Mouse (Mus musculus): ENCODE measurements around the gene Cdhr5. TPM values are rescaled to one million over a fixed set of nuclear protein-coding genes. Genes with fewer than 3 reads are reported as not detected.
A peak's percentile ranks its signal among the peaks of the same experiment; 100 is the strongest.

Gene Cdhr5
- polyA plus RNA-seq, 1 experiment from 2014 or later: 17.0 TPM

GRCm38 (mm10) chr7:141221249-141222125 lies 55.1 kb downstream of the Cdhr5 start:
- Histone ChIP-seq H3K4me1 (ENCODE audit: control insufficient read depth, insufficient read depth, low read length) (peaks cover 54% of the 10 kb centered on the region), H3K27ac (ENCODE audit: low read length) (peak overlapping the region; percentile 96), H3K27me3 (ENCODE audit: control insufficient read depth, insufficient read depth, low read length) (no peaks in the 10 kb centered on the region), H3K36me3 (ENCODE audit: control insufficient read depth, insufficient read depth, low read length) (no peaks in the 10 kb centered on the region), H3K9me3 (replicated peaks; ENCODE audit: control insufficient read depth, low read length) (no peaks in the 10 kb centered on the region), H3K4me2 (ENCODE audit: low read depth, low read length) (peak overlapping the region; percentile 77), H3K4me3 (replicated peaks; ENCODE audit: low read length) (peak overlapping the region; percentile 64), H3K9ac (ENCODE audit: low read length) (peak overlapping the region; percentile 80)
- peak; percentile 97 for ATAC-seq (ENCODE audit: insufficient read depth, low FRiP score)
- 2% methylated on average over 44 of the region's 44 CpGs for WGBS

DNA sequence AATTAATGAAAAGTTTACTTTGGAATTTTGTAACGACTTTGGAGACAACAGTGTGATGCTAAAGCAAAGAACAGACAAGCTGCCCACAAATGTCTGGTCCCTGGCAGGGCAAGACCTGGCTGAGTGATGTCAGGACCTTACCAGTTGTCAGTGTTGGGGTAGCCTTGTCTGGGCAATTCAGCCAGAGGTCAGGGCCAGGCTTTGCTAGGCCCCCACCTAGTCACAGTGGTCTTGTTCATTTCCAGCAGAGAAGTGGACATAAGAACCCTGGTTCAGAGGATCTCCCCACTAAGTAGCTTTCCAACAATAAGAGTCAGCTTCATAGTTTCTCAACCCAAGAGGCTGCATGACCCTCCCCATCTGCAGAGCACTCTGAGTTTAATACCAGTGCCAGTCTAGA lies 56.2 kb downstream of the Cdhr5 start:
- Histone ChIP-seq H3K4me2 (ENCODE audit: low read depth, low read length) (peak overlapping the region; percentile 77), H3K36me3 (ENCODE audit: control insufficient read depth, insufficient read depth, low read length) (no peaks in the 10 kb centered on the region), H3K27me3 (ENCODE audit: control insufficient read depth, insufficient read depth, low read length) (no peaks in the 10 kb centered on the region), H3K4me3 (replicated peaks; ENCODE audit: low read length) (peak overlapping the region; percentile 64), H3K4me1 (ENCODE audit: control insufficient read depth, insufficient read depth, low read length) (peaks cover 58% of the 10 kb centered on the region), H3K9ac (ENCODE audit: low read length) (peak overlapping the region; percentile 80), H3K27ac (ENCODE audit: low read length) (peak overlapping the region; percentile 96), H3K9me3 (replicated peaks; ENCODE audit: control insufficient read depth, low read length) (no peaks in the 10 kb centered on the region)
- WGBS: 71% methylated on average over 1 of the region's 1 CpGs
- no peak for ATAC-seq (ENCODE audit: insufficient read depth, low FRiP score)

DNA sequence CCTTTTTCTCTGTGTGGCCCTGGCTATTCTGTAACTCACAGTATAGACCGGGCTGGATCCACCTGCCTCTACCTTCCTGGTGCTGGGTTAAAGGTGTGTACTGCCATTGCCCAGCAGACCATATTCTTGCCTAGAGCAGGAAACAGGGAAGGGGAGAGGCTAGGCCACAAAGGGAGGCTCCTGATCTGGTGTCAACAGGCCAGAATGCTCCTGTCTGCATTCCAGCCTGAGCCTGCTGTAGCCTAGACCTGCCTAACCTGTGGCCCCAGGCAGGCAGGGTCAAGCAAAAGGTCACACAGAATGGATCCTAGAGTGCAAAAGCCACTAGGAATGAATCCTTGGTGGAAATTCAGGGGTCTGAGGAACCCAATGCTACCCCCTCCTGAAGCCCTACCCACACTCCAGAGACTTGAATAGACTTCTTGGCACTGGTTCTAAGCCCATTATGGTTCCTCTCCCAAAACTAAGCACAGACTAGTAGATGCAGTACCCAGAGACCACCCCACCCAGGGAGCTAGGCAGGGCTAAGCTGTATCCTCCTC lies 57.0 kb downstream of the Cdhr5 start:
- Histone ChIP-seq H3K36me3 (ENCODE audit: control insufficient read depth, insufficient read depth, low read length) (no peaks in the 10 kb centered on the region), H3K9ac (ENCODE audit: low read length) (peak overlapping the region; percentile 80; the same call in 1 of the 2 replicates), H3K4me3 (replicated peaks; ENCODE audit: low read length) (no peak overlapping the region), H3K27ac (ENCODE audit: low read length) (peak overlapping the region; percentile 96), H3K9me3 (replicated peaks; ENCODE audit: control insufficient read depth, low read length) (no peaks in the 10 kb centered on the region), H3K4me1 (ENCODE audit: control insufficient read depth, insufficient read depth, low read length) (peaks cover 65% of the 10 kb centered on the region), H3K4me2 (ENCODE audit: low read depth, low read length) (peak overlapping the region; percentile 77; the same call in 1 of the 2 replicates), H3K27me3 (ENCODE audit: control insufficient read depth, insufficient read depth, low read length) (no peaks in the 10 kb centered on the region)
- no peak for ATAC-seq (ENCODE audit: insufficient read depth, low FRiP score)
- 74% methylated on average over 1 of the region's 1 CpGs for WGBS

MicroRNA genes within 50 kb of the gene (microRNA counts, 519-probe panel; counts per million panel counts)
- 3,554 counts per million, percentile 82 among the panel's probes with 10 or more counts for microRNA mmu-miR-210

Small RNA genes within 50 kb of the gene (microRNA-seq; reads per million reads assigned to microRNA genes)
- gene Mir210: 1,136 reads per million, percentile 77 among the genes with 10 or more reads in this experiment

Other genes starting within 250 kb of the Cdhr5 start
- gene Gm17387, start 247.7 kb downstream of the Cdhr5 start, polyA plus RNA-seq (2015; fragmentation: Nextera tagmentation; extraction: Ambion mirVana): not detected in 2 replicates
- gene B4galnt4, start 215.7 kb downstream of the Cdhr5 start, polyA plus RNA-seq (2015; fragmentation: Nextera tagmentation; extraction: Ambion mirVana): 4.9 and 5.1 TPM in 2 replicates
- 74.2 and 103 TPM in 2 replicates for gene Pkp3, start 198.6 kb downstream of the Cdhr5 start, polyA plus RNA-seq (2015; fragmentation: Nextera tagmentation; extraction: Ambion mirVana)
- 14.1 and 14.7 TPM in 2 replicates for gene Sigirr, start 176.2 kb downstream of the Cdhr5 start, polyA plus RNA-seq (2015; fragmentation: Nextera tagmentation; extraction: Ambion mirVana)
- 22.5 and 26.2 TPM in 2 replicates for gene Ano9, start 159.0 kb downstream of the Cdhr5 start, polyA plus RNA-seq (2015; fragmentation: Nextera tagmentation; extraction: Ambion mirVana)
- gene Ptdss2, start 154.4 kb downstream of the Cdhr5 start, polyA plus RNA-seq (2015; fragmentation: Nextera tagmentation; extraction: Ambion mirVana): 56.0 and 59.4 TPM in 2 replicates
- 240 and 265 TPM in 2 replicates for gene Rnh1, start 103.9 kb downstream of the Cdhr5 start, polyA plus RNA-seq (2015; fragmentation: Nextera tagmentation; extraction: Ambion mirVana)
- gene Hras, start 82.8 kb downstream of the Cdhr5 start, polyA plus RNA-seq (2015; fragmentation: Nextera tagmentation; extraction: Ambion mirVana): 45.1 and 48.0 TPM in 2 replicates
- 7.1 TPM in 2 replicates for gene Lrrc56, start 82.6 kb downstream of the Cdhr5 start, polyA plus RNA-seq (2015; fragmentation: Nextera tagmentation; extraction: Ambion mirVana)
- 4.8 and 6.3 TPM in 2 replicates for gene Lmntd2, start 62.7 kb downstream of the Cdhr5 start, polyA plus RNA-seq (2015; fragmentation: Nextera tagmentation; extraction: Ambion mirVana)
- gene Rassf7, start 60.9 kb downstream of the Cdhr5 start, polyA plus RNA-seq (2015; fragmentation: Nextera tagmentation; extraction: Ambion mirVana): 82.3 and 104 TPM in 2 replicates
- gene Phrf1, start 48.0 kb downstream of the Cdhr5 start, polyA plus RNA-seq (2015; fragmentation: Nextera tagmentation; extraction: Ambion mirVana): 57.6 and 67.7 TPM in 2 replicates
- 3.5 and 3.6 TPM in 2 replicates for gene Irf7, start 10.3 kb downstream of the Cdhr5 start, polyA plus RNA-seq (2015; fragmentation: Nextera tagmentation; extraction: Ambion mirVana)
- 23.2 and 24.8 TPM in 2 replicates for gene Sct, start 2.3 kb upstream of the Cdhr5 start, polyA plus RNA-seq (2015; fragmentation: Nextera tagmentation; extraction: Ambion mirVana)
- gene Drd4, start 15.2 kb upstream of the Cdhr5 start, polyA plus RNA-seq (2015; fragmentation: Nextera tagmentation; extraction: Ambion mirVana): 0.18 TPM in 1 of 2 replicates, not detected in the other
- 61.3 and 64.3 TPM in 2 replicates for gene Deaf1, start 50.9 kb upstream of the Cdhr5 start, polyA plus RNA-seq (2015; fragmentation: Nextera tagmentation; extraction: Ambion mirVana)
- 35.9 and 36.5 TPM in 2 replicates for gene Tmem80, start 51.0 kb upstream of the Cdhr5 start, polyA plus RNA-seq (2015; fragmentation: Nextera tagmentation; extraction: Ambion mirVana)
- gene Eps8l2, start 62.1 kb upstream of the Cdhr5 start, polyA plus RNA-seq (2015; fragmentation: Nextera tagmentation; extraction: Ambion mirVana): 79.4 and 108 TPM in 2 replicates
- 399 and 400 TPM in 2 replicates for gene Taldo1, start 115.4 kb upstream of the Cdhr5 start, polyA plus RNA-seq (2015; fragmentation: Nextera tagmentation; extraction: Ambion mirVana)
- 45.8 and 48.1 TPM in 2 replicates for gene Gatd1, start 137.3 kb upstream of the Cdhr5 start, polyA plus RNA-seq (2015; fragmentation: Nextera tagmentation; extraction: Ambion mirVana)
- 2.6 and 3.8 TPM in 2 replicates for gene Cend1, start 152.7 kb upstream of the Cdhr5 start, polyA plus RNA-seq (2015; fragmentation: Nextera tagmentation; extraction: Ambion mirVana)
- gene Slc25a22, start 161.1 kb upstream of the Cdhr5 start, polyA plus RNA-seq (2015; fragmentation: Nextera tagmentation; extraction: Ambion mirVana): 29.4 and 32.3 TPM in 2 replicates
- gene Pidd1, start 167.2 kb upstream of the Cdhr5 start, polyA plus RNA-seq (2015; fragmentation: Nextera tagmentation; extraction: Ambion mirVana): 7.6 and 8.2 TPM in 2 replicates
- gene Rplp2, start 170.6 kb upstream of the Cdhr5 start, polyA plus RNA-seq (2015; fragmentation: Nextera tagmentation; extraction: Ambion mirVana): 1,060 and 1,250 TPM in 2 replicates
- 34.0 and 38.5 TPM in 2 replicates for gene Pnpla2, start 178.4 kb upstream of the Cdhr5 start, polyA plus RNA-seq (2015; fragmentation: Nextera tagmentation; extraction: Ambion mirVana)
- 21.4 and 25.3 TPM in 2 replicates for gene Cracr2b, start 184.3 kb upstream of the Cdhr5 start, polyA plus RNA-seq (2015; fragmentation: Nextera tagmentation; extraction: Ambion mirVana)
- 39.1 and 40.3 TPM in 2 replicates for gene Cd151, start 190.6 kb upstream of the Cdhr5 start, polyA plus RNA-seq (2015; fragmentation: Nextera tagmentation; extraction: Ambion mirVana)
- gene Polr2l, start 198.3 kb upstream of the Cdhr5 start, polyA plus RNA-seq (2015; fragmentation: Nextera tagmentation; extraction: Ambion mirVana): 62.4 and 63.1 TPM in 2 replicates
- 67.4 and 69.6 TPM in 2 replicates for gene Tspan4, start 198.5 kb upstream of the Cdhr5 start, polyA plus RNA-seq (2015; fragmentation: Nextera tagmentation; extraction: Ambion mirVana)

Measured in stomach, embryonic 16.5 days (tissue).